Mouse (Mus musculus): Measurements from ENCODE around the gene Flg2.

Gene Flg2

DNA sequence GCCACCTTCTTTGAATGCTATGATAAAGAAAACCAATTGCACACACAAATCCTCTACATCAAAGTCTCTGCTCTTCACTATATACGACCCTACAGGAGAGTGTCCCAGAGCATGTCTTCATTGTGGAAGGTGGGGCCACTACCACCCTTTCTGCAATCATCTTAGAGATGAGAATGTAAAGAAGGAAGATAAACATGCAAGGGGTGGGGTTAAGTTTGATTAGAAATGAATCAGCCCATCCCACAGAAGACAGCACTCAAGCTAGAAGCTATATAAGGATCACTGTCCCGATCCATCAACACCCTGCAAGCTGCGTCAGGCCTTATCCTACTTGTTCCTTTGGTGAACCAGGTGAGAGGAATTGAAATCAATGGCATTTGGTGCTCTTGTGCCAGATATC lies at the start of gene Flg2:
TSS of gene Flg2 (plus strand) at position 301 of the 400 bp plus-strand sequence.
- DNase-seq (ENCODE audit: extremely low spot score) = no peak

DNA sequence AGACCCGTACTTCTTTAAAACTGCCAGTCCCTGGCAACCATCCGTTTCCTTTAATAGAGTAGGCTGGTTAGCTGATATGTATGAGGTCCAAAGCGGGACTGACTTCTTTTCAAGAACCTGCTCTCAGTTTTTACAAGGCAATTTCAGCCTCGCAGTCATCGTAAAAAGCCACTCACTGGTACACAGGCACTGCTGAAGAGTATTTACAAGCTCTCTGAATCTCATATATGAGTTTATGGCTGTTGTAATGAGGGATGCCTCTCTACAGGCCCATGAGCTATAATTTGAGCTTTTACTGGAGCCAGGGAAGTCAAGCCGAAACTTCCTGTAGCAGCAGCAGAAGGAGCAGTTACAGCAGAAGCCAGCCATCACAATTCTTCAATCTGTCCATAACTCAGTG lies 34.6 kb upstream of the Flg2 start:
- no peak for DNase-seq (ENCODE audit: extremely low spot score)

DNA sequence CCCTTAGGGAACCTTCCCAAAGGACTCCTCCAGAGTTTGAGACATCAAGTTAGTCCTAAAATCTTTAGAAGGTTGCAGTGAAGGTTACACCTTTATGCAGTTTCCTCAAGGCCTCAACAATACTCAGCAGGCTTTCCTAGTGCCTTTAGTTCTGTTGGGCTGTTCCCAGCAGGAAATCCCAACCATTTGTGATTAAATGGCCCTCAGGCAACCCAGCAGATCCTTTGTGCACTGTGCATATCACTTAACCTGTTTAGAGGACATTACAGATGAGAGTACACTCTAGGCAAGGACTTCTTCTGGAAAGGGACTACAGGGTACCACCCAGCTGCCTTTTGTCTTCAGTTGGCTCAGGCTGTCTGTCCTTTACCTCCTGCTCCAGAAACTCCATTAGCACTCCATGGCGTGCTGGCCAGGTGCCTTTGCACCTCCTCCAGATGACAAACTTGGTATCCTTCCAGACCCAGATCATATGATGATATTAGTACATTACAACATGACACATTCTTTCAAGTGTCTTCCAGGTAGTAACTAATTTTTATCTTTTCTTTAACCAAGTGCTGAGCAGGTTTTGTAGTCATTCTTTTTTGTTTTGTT lies 34.0 kb upstream of the Flg2 start:
- no peak for DNase-seq (ENCODE audit: extremely low spot score)

DNA sequence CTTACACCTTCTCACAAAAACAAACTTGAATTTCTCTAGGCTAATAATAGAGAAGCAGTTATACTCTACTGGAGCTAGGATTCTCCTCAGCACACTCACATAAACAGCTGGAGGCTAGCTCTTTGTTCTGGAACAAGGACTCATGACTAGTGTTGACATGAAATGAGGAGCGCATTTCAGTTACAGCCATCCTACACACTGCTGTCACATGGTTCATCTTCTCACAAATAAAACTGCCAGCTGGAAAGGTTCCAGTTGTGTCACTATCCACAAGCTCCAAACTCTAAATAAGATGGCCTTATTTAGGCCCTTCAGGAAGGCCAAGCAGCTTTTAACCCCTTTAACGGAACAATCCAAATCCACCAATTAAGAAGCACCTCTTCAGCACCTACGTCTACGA lies 16.2 kb upstream of the Flg2 start:
- no peak for DNase-seq (ENCODE audit: extremely low spot score)

DNA sequence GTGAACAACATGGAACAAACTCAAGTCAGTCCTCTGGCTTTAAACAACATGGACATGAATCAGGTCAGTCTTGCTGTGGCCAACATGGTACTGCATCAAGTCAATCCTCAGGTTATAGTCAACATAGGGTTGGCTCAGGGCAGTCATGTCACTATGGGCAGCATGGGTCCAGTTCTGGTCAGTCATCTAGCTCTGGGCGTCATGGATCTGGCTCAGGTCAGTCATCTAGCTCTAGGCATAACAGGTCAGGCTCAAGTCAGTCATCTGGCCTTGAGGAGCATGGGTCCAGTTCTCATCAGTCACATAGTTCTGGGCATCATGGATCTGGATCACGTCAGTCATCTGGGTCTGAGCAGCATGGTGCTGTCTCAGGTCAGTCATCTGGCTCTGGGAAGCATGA lies 4.9 kb downstream of the Flg2 start:
- DNase-seq (ENCODE audit: extremely low spot score) = no peak

DNA sequence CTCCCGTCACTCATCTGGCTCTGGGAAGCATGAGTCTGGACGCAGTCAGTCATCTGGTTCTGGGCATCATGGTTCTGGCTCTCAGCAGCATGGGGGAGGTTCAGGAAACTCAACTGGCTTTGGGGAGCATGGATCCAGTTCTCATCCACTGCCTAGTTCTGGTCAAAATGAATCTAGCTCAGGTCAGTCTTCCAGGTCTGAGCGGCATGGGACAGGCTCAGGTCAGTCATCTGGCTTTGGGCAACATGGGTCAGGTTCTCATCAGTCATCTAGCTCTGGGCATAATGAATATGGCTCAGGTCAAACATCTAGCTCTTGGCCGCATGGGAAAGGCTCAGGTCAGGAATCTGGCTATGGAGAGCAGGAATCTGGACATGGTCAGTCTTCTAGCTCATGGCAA lies 5.4 kb downstream of the Flg2 start:
- DNase-seq (ENCODE audit: extremely low spot score) = no peak
